Mouse (Mus musculus): Measurements from ENCODE around the gene Slc5a11.

Gene Slc5a11

GRCm38 (mm10) chr7:123279797-123280196 lies 65.2 kb downstream of the Slc5a11 start:
- DNase-seq (ENCODE audit: low spot score in 2 of 2) = no peak

- DNase-seq (ENCODE audit: low spot score in 2 of 2) = no peak
Measured at GRCm38 (mm10) chr7:123283826-123284225, 69.2 kb downstream of the Slc5a11 start.

- DNase-seq (ENCODE audit: low spot score in 2 of 2) = no peak
Measured at GRCm38 (mm10) chr7:123285896-123286295, 71.3 kb downstream of the Slc5a11 start.

DNA sequence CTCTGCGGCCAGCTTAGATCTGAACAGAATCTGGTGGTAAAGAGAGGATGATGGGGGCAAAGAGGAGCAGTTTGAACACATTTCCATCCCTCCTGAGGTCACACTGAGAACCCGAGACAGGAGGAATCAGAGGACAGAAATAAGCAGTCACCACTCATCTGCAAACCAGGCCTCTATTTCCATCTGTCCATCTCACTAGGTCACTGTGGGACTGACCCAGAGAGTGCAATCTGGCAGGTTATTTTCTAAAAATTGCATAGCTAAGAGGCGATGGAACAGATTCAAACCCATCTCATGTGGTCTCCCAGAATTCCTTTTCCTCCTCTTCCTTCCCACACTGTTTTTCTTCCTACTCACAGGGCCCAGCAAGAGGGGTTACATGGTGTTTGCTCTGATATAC lies 73.3 kb downstream of the Slc5a11 start:
- no peak for DNase-seq (ENCODE audit: low spot score in 2 of 2)

DNA sequence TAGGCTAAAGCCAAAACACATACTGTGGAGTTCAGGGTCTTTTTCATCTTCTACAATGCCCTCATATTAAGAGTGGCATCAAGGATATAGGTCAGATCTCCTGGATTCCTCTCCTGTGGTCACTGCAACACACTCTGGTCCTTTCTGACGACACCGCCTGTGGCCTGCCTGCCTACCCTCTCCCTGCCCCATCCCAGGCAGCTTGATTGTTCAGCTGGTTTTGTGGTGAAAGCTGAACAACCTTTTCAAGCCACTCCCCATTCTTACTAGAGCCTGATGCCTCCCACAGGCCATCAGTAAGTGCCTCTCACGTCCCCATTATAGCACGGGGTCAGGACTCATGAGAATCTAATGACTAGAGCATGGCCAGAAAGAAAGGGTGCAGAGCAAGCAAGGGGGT lies 74.6 kb downstream of the Slc5a11 start:
- DNase-seq (ENCODE audit: low spot score in 2 of 2) = no peak

GRCm38 (mm10) chr7:123291942-123292341 lies 77.4 kb downstream of the Slc5a11 start:
- no peak for DNase-seq (ENCODE audit: low spot score in 2 of 2)

DNA sequence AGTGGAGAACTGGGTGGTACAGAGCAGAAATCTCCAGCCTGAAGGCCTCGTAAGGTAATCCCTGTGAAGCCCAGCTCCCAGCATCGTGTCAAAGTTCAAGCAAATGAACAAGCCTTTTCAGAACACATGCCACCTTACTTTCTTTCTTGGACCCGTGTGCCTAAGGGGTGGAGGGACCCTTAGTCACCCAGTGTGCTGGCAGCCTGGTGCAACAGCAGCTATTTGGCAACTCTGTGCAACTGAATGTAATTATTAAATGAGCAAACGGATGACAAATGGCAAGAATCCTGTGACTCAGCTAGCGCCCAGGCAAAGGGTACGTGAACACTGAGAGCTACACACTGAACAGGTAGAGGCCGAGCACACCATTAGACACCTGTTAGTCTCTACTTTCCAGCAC lies 79.3 kb downstream of the Slc5a11 start:
- no peak for DNase-seq (ENCODE audit: low spot score in 2 of 2)

- no peak for DNase-seq (ENCODE audit: low spot score in 2 of 2)
Measured at GRCm38 (mm10) chr7:123295423-123295822, 80.8 kb downstream of the Slc5a11 start.

GRCm38 (mm10) chr7:123296097-123296496 lies 81.5 kb downstream of the Slc5a11 start:
- DNase-seq (ENCODE audit: low spot score in 2 of 2) = no peak

DNA sequence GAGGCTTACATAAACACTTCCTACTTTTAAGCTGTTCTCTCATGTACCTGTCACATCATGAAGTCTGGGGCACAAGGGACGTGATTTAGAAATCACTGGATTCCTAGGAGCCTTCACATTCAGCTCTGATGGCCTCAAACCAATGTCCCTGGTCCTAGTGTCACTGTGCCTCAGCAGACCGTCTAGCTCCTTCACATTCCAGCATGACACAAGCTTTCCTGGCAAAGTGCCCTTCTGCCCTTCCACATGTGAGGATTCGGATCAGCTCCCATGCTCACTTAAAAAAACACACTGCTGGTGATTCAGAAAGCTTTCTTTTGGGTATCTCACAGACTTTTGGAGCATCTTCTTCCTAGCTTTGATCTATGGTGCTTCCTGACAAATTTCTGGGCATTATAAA lies 83.6 kb downstream of the Slc5a11 start:
- no peak for DNase-seq (ENCODE audit: low spot score in 2 of 2)

DNA sequence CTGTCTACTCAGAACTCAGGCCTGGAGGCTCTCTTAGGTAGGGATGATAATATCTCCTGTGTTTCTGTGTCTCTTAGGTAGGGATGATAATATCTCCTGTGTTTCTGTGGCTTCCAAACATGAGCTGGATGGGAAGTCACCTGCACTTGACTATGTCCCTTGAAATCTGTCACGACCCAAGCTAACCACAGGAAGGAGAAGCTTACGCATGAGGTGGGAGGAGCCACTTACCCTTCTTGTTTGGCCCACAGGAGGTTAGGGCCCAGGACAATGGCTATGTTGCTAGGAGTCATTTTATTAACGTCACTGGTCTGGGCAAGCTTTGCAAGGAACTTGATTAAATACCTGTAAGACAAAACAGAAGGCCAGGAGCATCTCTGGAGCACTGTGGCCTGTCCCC lies 85.7 kb downstream of the Slc5a11 start:
- no peak for DNase-seq (ENCODE audit: low spot score in 2 of 2)

DNA sequence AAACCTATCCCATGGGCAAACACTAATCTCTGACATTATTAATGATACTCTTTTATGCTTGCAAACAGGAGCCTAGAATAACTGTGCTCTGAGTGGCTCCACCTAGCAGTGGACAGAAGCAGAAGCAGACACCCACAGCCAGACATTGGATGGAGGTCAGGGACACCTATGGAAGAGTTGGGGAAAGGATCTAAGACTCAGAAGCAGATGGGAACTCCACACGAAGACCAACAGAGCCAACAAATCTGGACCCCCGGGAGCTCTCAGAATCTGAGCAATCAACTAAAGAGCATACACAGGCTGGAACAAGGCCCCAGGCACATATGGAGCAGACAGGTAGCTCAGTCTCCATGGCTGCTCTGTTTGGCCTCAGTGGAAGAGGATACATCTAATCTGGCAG lies 90.8 kb downstream of the Slc5a11 start:
- DNase-seq (ENCODE audit: low spot score in 2 of 2) = no peak

DNA sequence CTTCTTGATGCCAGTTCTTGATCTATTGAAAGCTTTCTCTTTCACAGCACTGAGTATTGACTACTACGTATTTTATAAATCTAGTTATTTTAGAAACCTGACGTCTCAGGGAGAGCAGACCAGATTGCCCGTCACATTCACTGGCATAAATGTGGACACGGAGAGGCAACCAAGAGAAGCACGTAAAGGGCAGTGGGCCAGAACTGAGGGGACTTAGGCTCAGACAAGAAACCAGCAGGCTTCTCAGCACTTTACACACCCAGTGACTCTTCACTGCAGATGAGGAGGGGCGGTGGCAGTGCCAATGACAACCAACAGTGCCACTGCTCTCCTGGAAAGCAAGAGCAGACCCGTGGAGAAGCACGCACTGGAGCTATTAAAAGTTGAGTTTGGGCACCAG lies 92.7 kb downstream of the Slc5a11 start:
- no peak for DNase-seq (ENCODE audit: low spot score in 2 of 2)

- DNase-seq (ENCODE audit: low spot score in 2 of 2) = no peak
Measured at GRCm38 (mm10) chr7:123307887-123308558, 93.4 kb downstream of the Slc5a11 start.

GRCm38 (mm10) chr7:123311836-123312235 lies 97.3 kb downstream of the Slc5a11 start:
- no peak for DNase-seq (ENCODE audit: low spot score in 2 of 2)

DNA sequence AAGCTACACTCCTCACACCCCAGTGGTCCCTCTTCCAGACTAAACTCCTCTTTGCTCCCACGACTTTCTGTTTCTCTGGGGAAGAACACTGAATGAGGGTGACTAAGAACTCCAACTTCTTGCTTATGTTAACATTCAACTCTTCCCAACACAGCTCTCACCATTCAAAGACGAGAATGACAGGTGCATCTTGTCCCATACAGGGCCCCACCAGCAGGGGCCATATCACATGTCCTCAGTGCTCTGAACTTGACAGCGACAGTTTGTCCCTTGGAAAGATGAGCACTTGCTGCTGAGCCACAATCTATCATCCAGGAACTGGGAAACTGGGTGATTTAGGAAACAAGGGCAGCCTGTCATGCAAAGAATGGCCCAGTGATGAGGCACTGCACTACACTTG lies 98.2 kb downstream of the Slc5a11 start:
- DNase-seq (ENCODE audit: low spot score in 2 of 2) = no peak

DNA sequence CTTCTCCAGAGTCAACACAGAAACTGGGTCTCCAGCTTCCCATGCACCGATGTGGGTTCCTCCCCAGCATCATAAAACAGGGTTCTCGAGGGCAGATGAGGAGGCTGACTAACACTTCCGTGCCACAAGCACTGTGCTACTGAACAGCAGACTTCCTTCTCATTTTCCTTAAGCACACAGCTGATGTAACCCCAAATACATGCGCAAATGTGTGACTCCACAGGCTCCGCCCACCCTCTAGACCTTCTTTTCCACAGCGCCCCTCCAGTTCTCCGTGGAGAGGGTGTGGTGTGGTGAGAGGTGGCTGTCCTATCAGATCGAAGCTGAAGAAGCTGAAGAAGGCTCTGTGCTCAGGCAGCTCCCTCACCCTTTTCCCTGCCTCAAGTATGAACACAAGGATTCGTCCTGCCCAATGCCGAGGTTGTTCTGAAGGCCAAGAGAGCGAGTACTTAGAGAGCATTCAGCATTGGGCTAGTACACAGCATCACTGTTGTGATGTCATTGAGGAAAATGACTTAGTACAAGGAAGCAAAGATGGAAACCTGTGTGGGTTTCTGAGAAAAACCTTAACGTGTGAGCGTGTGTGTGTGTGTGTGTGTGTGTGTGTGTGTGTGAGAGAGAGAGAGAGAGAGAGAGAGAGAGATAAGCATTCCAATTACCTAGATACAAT lies 108.0 kb downstream of the Slc5a11 start:
- no peak for DNase-seq (ENCODE audit: low spot score in 2 of 2)

Measured in urinary bladder, postnatal 4 days (tissue).